Mouse (Mus musculus): Measurements from ENCODE around the gene Frmpd4. TPM values are rescaled to one million over a fixed set of nuclear protein-coding genes. Genes with fewer than 3 reads are reported as not detected.

The Frmpd4 gene
- polyA plus RNA-seq, 1 experiment: 0.01 TPM

DNA sequence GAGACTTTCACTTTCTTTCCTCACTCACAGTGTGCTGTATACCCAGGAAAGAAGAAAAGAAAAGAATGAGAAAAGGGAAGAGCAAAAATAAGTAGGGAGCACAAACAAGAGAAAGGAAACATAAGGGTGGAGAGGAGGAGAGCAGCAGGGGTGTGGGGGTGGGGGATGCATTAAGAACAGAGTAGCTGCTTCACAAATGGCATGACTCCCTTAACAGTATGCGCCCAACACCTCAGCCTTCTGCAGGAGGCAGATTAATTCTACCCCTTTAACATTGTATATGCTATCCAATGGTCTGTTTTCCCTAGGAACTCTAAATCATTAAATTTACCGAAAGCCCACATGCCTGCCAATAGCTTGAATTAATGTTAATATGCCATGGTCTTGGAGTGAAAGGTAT, 766.9 kb downstream of the Frmpd4 start:
- Histone ChIP-seq H3K4me3 (ENCODE audit: low read depth, low read length) (no peak overlapping the region), H3K4me1 (ENCODE audit: control insufficient read depth, insufficient read depth, insufficient read length, low read length) (no peaks in the 10 kb centered on the region), H3K27me3 (ENCODE audit: control insufficient read depth, insufficient read depth, low read length) (no peaks in the 10 kb centered on the region), H3K27ac (ENCODE audit: insufficient read depth, low read depth, low read length) (no peak overlapping the region), H3K36me3 (ENCODE audit: control insufficient read depth, insufficient read depth, low read length) (no peaks in the 10 kb centered on the region)
- 82% methylated on average over 2 of the region's 2 CpGs for WGBS
- no peak for TF ChIP-seq CTCF (IDR thresholded peaks at IDR 0.05; ENCODE audit: extremely low read depth, insufficient read length, insufficient replicate concordance, low read depth, low read length)
- no peak for TF ChIP-seq POLR2A (IDR thresholded peaks at IDR 0.05; ENCODE audit: low read depth, low read length)

DNA sequence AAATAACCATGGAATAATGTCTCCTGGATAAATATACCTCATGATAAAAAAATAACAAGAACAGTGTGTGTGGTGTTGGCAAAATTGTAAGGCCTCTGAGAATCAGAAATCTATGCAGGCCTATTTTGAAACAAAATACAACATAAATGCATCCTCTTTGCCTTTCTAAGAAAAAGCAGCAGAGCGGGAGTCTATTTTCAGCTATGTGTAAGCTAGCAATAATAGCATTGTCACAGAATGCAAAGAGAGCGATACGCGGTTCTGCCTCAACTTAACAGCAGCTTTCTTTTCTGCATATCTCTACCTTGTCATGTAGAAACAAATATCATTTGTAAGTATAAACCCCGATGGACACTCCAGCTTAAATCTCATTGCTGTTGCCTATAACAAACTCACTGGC, 768.5 kb downstream of the Frmpd4 start:
- no peaks in the 10 kb centered on the region for H3K36me3 ChIP-seq (ENCODE audit: control insufficient read depth, insufficient read depth, low read length)
- H3K4me1 ChIP-seq (ENCODE audit: control insufficient read depth, insufficient read depth, insufficient read length, low read length): no peaks in the 10 kb centered on the region
- no peak overlapping the region for H3K4me3 ChIP-seq (ENCODE audit: low read depth, low read length)
- WGBS: 95% methylated on average over 5 of the region's 5 CpGs
- no peaks in the 10 kb centered on the region for H3K27me3 ChIP-seq (ENCODE audit: control insufficient read depth, insufficient read depth, low read length)
- no peak for TF ChIP-seq CTCF (IDR thresholded peaks at IDR 0.05; ENCODE audit: extremely low read depth, insufficient read length, insufficient replicate concordance, low read depth, low read length)
- no peak for TF ChIP-seq POLR2A (IDR thresholded peaks at IDR 0.05; ENCODE audit: low read depth, low read length)
- no peak overlapping the region for H3K27ac ChIP-seq (ENCODE audit: insufficient read depth, low read depth, low read length)

DNA sequence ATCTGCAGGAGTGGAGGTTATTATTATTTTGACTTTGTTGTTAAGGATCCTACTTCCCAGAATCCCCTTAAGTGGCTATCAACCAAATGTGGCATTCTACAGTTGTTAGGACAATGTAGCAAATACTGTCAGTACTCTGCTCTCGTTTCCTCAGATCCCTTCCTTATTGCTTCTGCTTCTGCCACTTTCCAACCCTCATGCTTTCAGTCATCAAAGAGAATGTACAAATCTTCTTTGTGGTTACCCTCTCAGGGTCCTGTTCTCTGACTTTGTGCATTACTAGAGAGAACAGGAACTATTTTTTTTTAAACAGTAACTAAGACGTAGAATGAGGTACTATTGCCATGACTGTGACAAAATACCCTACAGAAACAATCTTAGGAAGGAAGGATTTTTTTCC, 788.3 kb downstream of the Frmpd4 start:
- TF ChIP-seq CTCF (IDR thresholded peaks at IDR 0.05; ENCODE audit: extremely low read depth, insufficient read length, insufficient replicate concordance, low read depth, low read length): no peak
- TF ChIP-seq POLR2A (IDR thresholded peaks at IDR 0.05; ENCODE audit: low read depth, low read length): no peak
- no peak overlapping the region for H3K27ac ChIP-seq (ENCODE audit: insufficient read depth, low read depth, low read length)
- WGBS: 61% methylated on average over 2 of the region's 2 CpGs

DNA sequence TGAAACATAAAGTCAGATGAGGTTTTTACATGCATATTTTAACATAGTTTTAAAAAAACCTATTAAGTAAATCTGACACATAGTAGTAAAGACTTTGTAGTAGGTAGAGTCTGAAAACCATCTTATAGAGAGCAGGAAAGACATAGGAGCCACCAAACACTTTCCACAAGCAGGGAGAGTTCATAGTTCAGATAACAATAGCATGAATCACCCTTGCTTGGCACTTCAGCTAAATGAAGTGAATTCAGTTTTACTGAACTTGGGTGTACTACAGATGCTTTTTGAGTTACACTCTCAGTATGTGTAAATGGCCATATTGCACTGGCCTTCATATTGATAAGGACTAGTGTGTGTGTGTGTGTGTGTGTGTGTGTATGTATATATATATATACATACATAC, 793.5 kb downstream of the Frmpd4 start:
- Histone ChIP-seq H3K4me1 (ENCODE audit: control insufficient read depth, insufficient read depth, insufficient read length, low read length) (no peaks in the 10 kb centered on the region), H3K4me3 (ENCODE audit: low read depth, low read length) (no peak overlapping the region), H3K27me3 (ENCODE audit: control insufficient read depth, insufficient read depth, low read length) (no peaks in the 10 kb centered on the region), H3K27ac (ENCODE audit: insufficient read depth, low read depth, low read length) (no peak overlapping the region), H3K36me3 (ENCODE audit: control insufficient read depth, insufficient read depth, low read length) (no peaks in the 10 kb centered on the region)
- TF ChIP-seq CTCF (IDR thresholded peaks at IDR 0.05; ENCODE audit: extremely low read depth, insufficient read length, insufficient replicate concordance, low read depth, low read length) (no peak), POLR2A (IDR thresholded peaks at IDR 0.05; ENCODE audit: low read depth, low read length) (no peak)

More for the DNA sequence above, 788.3 kb downstream of the Frmpd4 start:
- H3K36me3 ChIP-seq (ENCODE audit: control insufficient read depth, insufficient read depth, low read length): no peaks in the 10 kb centered on the region
- no peak overlapping the region for H3K4me3 ChIP-seq (ENCODE audit: low read depth, low read length)
- no peaks in the 10 kb centered on the region for H3K27me3 ChIP-seq (ENCODE audit: control insufficient read depth, insufficient read depth, low read length)
- no peaks in the 10 kb centered on the region for H3K4me1 ChIP-seq (ENCODE audit: control insufficient read depth, insufficient read depth, insufficient read length, low read length)

DNA sequence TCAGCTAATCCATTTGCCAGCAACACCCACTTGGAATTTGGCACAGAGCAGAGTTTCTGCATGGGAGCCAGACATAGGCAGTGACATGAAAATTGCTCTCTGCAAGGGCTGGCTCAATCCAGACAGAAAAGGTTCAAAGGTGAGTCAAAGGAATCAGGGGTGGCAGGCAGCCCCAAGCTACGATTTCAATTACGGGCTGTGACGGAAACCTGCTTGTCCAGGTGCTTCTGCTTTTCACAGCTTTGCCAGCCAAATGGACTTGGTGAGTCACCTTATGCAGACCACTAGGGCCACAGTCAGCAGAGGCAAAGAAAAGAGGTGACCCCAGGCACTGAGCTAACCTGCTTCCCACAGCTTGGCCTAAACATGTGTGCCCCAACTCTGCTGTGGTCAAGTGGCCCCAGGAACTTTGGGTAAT, 857.5 kb downstream of the Frmpd4 start:
- 42% methylated on average over 3 of the region's 3 CpGs for WGBS
- H3K36me3 ChIP-seq (ENCODE audit: control insufficient read depth, insufficient read depth, low read length): no peaks in the 10 kb centered on the region
- H3K4me1 ChIP-seq (ENCODE audit: control insufficient read depth, insufficient read depth, insufficient read length, low read length): peaks cover 4% of the 10 kb centered on the region; the same call in 1 of the 2 replicates
- no peak overlapping the region; the same call in 1 of the 2 replicates for H3K27ac ChIP-seq (ENCODE audit: insufficient read depth, low read depth, low read length)
- H3K4me3 ChIP-seq (ENCODE audit: low read depth, low read length): no peak overlapping the region
- H3K27me3 ChIP-seq (ENCODE audit: control insufficient read depth, insufficient read depth, low read length): no peaks in the 10 kb centered on the region
- TF ChIP-seq CTCF (IDR thresholded peaks at IDR 0.05; ENCODE audit: extremely low read depth, insufficient read length, insufficient replicate concordance, low read depth, low read length): no peak
- TF ChIP-seq POLR2A (IDR thresholded peaks at IDR 0.05; ENCODE audit: low read depth, low read length): no peak

DNA sequence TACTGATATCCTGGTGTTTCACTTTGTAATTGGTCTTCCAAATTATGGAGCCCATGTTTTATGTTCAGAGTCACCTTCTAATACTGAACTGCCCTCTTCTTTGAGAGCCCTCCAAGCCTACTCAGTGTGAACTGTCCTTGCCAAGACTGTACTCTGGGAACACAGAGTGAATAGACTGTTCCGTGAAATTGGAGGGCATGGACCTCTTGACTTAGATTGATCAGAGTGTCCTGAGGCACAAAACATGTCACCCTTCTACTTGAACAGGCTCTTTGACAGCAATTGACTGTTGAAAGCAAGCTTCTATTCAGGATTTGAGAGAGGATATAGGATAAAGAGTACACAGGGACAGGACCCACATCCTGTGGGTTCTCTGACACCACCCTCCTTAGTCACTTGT, 857.9 kb downstream of the Frmpd4 start:
- Histone ChIP-seq H3K4me3 (ENCODE audit: low read depth, low read length) (no peak overlapping the region), H3K27me3 (ENCODE audit: control insufficient read depth, insufficient read depth, low read length) (no peaks in the 10 kb centered on the region), H3K36me3 (ENCODE audit: control insufficient read depth, insufficient read depth, low read length) (no peaks in the 10 kb centered on the region), H3K4me1 (ENCODE audit: control insufficient read depth, insufficient read depth, insufficient read length, low read length) (peaks cover 4% of the 10 kb centered on the region; the same call in 1 of the 2 replicates), H3K27ac (ENCODE audit: insufficient read depth, low read depth, low read length) (no peak overlapping the region)
- TF ChIP-seq CTCF (IDR thresholded peaks at IDR 0.05; ENCODE audit: extremely low read depth, insufficient read length, insufficient replicate concordance, low read depth, low read length): no peak
- TF ChIP-seq POLR2A (IDR thresholded peaks at IDR 0.05; ENCODE audit: low read depth, low read length): no peak
- WGBS: 37% methylated on average over 1 of the region's 1 CpGs

DNA sequence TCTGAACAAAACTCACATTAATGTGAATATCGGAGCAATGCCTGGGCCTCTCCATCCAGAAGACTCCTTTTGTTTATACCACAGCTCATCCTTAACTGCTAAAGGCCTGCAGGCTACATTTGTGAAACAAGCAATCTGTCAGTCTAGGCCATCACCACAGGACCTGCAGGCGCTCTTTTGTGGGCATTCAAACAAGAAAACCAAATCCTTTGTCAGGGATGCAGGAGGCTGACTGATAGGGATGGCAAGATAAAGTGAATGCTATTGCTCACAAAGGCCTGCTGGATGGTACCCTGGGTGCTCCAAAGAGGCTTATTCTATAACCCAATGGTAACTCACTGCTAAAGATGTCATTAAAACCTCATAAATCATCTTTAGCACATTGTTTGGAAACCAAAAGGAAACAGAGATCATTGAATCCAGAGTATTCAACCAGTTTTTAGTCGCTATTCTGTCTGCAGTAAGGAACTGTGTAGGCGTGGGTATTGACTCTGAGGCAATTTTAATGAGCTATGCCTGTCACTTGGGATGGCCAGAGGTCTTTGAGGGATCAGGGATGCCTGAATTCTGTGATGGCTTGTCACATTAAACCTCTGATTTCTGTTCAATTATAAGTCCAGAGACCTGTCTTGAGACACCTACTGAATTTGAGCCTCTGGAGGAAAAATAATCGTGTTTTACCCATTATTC, 922.1 kb downstream of the Frmpd4 start:
- Histone ChIP-seq H3K27ac (ENCODE audit: insufficient read depth, low read depth, low read length) (no peak overlapping the region), H3K36me3 (ENCODE audit: control insufficient read depth, insufficient read depth, low read length) (no peaks in the 10 kb centered on the region), H3K4me1 (ENCODE audit: control insufficient read depth, insufficient read depth, insufficient read length, low read length) (no peaks in the 10 kb centered on the region), H3K27me3 (ENCODE audit: control insufficient read depth, insufficient read depth, low read length) (no peaks in the 10 kb centered on the region), H3K4me3 (ENCODE audit: low read depth, low read length) (no peak overlapping the region)
- TF ChIP-seq POLR2A (IDR thresholded peaks at IDR 0.05; ENCODE audit: low read depth, low read length) (no peak), CTCF (IDR thresholded peaks at IDR 0.05; ENCODE audit: extremely low read depth, insufficient read length, insufficient replicate concordance, low read depth, low read length) (no peak)
- WGBS: 66% methylated on average over 5 of the region's 5 CpGs
